Mouse (Mus musculus) adipocyte (in vitro differentiated cells): Measurements from ENCODE around the gene Xpot.

ENCODE experiments used
- DNase-seq: peaks from one replicate; pipeline ENCODE4 v3.0.0-alpha.2; 2016; ENCODE audit warnings: low spot score

Gene Xpot

GRCm38 (mm10) chr10:121622431-121622830, 3.7 kb downstream of the Xpot start:
- DNase-seq: no peak

- DNase-seq: no peak
Observed at GRCm38 (mm10) chr10:121615935-121616334, 10.2 kb downstream of the Xpot start.

DNA sequence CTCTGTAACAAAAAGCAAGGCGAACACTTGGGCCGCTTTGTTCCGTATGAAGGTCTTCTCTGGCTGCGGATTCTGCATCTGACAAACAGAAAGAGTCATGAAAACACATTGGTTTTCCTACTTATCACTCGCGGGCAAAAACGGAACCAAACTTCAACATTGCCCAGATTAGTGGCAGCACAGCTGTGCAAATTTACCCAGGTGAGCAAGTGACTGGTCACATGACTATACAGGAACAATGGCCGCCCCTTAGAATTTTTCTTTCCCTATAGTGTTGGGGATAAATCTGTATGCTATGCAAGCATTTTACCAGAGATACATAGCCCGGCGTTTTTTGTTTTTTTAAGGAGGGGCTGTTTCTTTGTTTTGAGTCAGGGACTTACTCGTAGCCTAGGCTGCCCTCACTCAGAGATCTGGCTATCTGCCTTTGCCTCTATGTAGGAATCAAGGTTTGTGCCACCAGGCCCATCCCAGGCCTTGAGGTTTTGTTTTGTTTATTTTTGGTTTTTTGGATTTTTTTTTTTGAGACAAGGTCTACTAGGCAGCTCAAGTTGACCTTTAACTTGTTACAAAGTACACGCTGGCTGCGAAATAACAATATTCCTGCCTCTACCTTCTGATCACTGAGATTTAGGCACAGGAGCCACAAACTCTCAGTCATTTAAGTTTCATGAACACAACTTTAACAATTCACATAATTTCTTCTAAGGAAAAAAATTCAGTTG, 10.8 kb downstream of the Xpot start:
- no peak for DNase-seq

DNA sequence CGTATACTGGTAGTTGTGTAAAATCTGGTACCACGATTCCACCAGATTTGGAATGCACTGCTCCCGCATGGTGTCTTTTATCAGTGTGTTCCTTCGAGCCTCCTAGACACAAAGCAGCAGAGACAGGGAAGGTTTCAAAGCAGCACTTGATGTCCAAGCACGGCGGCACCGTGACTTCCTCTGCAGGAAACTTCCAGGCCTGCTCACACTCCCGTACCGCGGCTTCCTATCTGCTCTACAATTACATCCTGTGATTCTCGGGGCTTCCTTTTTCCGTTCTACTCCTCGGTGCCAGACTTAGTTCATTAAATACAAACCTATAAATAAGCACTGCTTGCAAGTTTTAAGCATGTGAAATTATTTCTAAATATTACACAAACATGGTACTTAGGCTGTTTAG, 12.6 kb downstream of the Xpot start:
- no peak for DNase-seq

GRCm38 (mm10) chr10:121612448-121612847, 13.7 kb downstream of the Xpot start:
- DNase-seq: no peak

DNA sequence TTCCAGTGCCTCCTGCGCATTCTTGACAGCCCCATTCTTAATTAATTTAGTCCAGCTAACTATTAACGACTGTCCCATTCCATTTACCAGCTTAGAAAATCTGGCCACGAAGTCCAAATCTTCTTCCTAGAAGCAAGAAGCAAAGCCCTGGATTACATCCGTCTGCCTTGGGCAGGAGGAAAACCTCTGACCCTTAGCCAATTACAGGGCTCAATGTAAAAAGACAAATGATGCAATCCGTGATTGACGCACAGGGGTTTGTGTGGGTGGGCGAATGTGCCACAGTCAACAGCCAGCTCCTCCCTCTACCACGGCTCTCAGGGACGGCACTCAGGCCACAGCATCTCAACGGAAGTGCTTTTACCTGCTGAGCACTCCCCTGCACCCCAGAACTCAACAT, 14.5 kb downstream of the Xpot start:
- no peak for DNase-seq

DNA sequence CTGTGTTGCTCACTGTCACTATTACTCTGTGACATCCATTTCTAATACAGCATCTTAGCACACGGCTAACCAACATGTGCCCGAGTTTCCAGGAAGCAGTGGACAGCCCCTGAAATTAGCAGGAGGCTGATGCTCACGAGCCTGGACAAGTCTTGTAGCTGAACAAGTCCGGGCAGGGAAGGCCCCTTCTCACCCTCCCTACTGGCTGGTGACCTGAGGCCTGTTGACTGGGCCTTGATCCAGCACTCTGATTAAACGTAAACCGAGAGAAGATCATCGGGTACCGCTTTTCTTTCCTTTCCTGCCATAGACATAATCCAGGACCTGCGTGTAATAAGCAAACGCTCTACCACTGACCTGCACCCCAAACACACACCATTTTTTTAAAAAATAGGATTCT, 18.0 kb downstream of the Xpot start:
- DNase-seq: no peak

- no peak for DNase-seq
Observed at GRCm38 (mm10) chr10:121604632-121605344, 21.3 kb downstream of the Xpot start.

GRCm38 (mm10) chr10:121603556-121603955, 22.6 kb downstream of the Xpot start:
- DNase-seq: no peak

DNA sequence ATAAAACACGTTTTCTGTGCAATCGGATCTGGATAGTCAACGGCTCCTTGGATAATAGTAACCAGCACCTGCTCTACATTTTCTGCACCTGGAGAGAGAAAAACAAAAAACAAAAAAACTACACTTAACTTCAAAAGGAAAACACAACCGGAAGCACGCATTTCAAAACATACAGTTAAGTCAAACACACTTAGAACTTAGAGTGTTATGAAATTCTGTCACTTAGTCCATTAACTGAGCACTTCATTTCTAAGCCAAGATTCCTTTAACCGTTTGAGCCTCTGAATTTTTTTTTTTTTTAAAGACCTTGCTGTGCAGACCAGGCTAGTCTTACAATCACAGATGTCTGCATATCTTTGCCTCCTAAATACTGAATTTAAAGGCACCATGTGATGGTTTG, 24.9 kb downstream of the Xpot start:
- no peak for DNase-seq

DNA sequence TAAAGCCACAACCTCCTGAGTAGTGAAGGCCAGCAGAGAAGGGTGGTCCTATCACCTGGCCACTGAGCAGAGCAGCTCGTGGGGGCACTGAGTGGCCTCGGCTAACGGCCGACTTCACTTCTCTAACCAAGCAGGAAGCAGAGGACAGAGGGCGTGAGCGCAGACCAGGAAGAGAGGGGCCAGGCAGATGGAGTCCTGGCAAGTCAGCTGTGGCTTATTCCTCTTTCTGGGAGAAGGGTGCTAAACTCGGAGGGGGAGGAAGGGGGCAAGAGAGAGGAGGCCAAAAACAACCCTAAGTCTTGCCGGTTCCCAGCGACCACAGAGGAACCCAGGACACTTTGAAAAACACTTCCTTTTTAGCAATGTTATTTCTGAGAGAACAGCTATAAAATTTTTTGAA, 29.6 kb downstream of the Xpot start:
- DNase-seq: no peak

DNA sequence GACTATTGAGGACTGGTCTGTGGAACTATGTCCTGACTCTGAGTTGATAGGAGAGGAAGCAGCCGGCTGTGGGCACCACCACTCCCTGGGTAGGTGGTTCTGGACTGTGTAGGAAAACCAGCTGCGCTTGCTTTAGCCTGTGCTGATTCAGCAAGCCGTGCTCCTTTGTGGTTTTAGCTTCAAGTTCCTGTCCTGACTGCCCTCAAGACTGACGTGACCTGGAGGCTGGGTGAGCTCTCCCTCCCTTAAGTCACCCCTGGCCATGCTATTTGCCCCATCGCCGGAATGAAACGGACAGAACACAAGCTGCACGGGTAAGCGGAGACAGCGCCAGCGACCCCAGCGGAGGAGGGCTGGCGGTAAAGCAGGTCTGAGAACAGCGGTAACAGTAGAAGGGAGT, 35.0 kb downstream of the Xpot start:
- no peak for DNase-seq

- no peak for DNase-seq
Observed at GRCm38 (mm10) chr10:121587371-121587840, 38.7 kb downstream of the Xpot start.

- peak; percentile 85 for DNase-seq
Observed at GRCm38 (mm10) chr10:121586675-121587370, 39.3 kb downstream of the Xpot start, which contains the start of gene Tbk1. Tbk1 (minus strand) TSS chr10:121586787.

- DNase-seq: peak; percentile 58
Observed at GRCm38 (mm10) chr10:121585791-121586642, 40.1 kb downstream of the Xpot start.

GRCm38 (mm10) chr10:121585056-121585790, 40.9 kb downstream of the Xpot start:
- DNase-seq: peak; percentile 20

DNA sequence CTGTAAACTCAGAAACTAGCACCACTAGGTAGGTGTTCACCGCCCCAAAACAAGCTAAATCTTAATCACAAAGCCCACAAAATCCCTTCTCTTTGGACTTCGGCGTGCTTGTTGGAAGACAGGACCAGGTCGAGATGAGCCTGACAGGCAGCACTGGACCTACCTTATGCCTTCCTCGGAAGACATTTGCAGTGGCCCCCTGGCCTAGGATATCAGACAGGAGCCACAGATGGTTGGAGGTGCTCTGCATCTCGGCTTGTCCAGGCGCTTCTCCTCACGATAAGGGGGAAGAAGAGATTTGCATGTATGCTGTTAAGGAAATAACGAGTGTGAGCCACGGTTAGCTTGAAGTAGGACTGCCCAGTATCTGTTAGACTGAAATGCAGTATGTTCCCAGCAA, 42.1 kb downstream of the Xpot start:
- DNase-seq: no peak

GRCm38 (mm10) chr10:121583016-121583415, 43.1 kb downstream of the Xpot start:
- no peak for DNase-seq

- no peak for DNase-seq
Observed at GRCm38 (mm10) chr10:121582287-121582686, 43.8 kb downstream of the Xpot start.

DNA sequence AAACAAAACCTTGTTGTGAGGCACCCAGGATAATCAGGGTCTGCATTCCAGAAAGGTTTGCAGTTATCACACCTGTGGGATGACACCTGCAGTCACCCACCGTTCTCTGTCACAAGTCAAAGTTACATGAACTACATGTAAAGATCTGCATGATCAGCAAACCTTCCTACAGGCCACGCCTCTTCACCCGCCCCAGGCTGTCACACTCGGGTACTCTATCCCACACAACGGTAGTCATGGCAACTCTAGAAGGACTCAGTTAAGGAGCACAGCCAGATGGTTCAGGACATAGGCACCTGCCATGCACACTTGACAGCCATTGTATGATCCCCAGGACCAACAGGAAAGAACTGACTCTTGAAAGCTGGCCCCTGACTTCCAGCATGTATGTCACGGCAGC, 44.7 kb downstream of the Xpot start:
- DNase-seq: no peak

DNA sequence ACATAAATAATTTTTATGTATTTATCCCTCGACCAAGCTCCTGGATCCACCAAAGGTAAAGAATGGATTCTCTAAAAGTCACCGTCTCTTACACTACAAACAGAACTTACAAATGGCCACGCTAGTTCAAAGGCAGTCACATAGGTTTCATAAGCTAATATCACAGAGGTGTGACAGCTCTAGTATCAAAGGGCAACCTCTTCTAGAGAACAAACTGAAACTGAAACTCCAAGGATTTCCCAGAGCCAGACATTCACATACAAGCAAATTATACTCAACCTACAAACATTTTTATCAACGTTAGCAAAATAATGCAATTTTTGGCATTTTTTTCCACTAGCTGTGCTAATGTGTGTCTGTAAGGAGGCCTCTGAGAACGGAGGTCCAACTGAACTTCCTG, 45.8 kb downstream of the Xpot start:
- no peak for DNase-seq
